Mouse (Mus musculus): Measurements from ENCODE around the gene Kmt2d. TPM values are rescaled to one million over a fixed set of nuclear protein-coding genes. Genes with fewer than 3 reads are reported as not detected.

Kmt2d gene
- total and polyA plus RNA-seq, 3 experiments: 22.1 to 150 (median 57.8) TPM

- ATAC-seq (ENCODE audit: extremely low read depth, insufficient number of reproducible peaks, low FRiP score, poor library complexity, severe bottlenecking) (no peak), DNase-seq (ENCODE audit: low spot score) (no peak)
- TF ChIP-seq CTCF (IDR thresholded peaks at IDR 0.05; ENCODE audit: low read depth, low read length): no peak
- TF ChIP-seq GATA2 (IDR thresholded peaks at IDR 0.05; ENCODE audit: borderline replicate concordance, low read depth, low read length): no peak
- H3K4me1 ChIP-seq (ENCODE audit: insufficient read depth, low read depth, low read length): peaks cover 51% of the 10 kb centered on the region
- H3K36me3 ChIP-seq (replicated peaks): no peaks in the 10 kb centered on the region
- peak overlapping the region; percentile 45; the same call in 1 of the 2 replicates for H3K4me3 ChIP-seq (ENCODE audit: low read depth, low read length)
- peaks cover 7% of the 10 kb centered on the region for H3K9me3 ChIP-seq (replicated peaks)
- peaks cover 72% of the 10 kb centered on the region for H3K27me3 ChIP-seq (ENCODE audit: insufficient read depth, low read length)
Observed at GRCm38 (mm10) chr15:98894746-98895634, 24.0 kb upstream of the Kmt2d start.

DNA sequence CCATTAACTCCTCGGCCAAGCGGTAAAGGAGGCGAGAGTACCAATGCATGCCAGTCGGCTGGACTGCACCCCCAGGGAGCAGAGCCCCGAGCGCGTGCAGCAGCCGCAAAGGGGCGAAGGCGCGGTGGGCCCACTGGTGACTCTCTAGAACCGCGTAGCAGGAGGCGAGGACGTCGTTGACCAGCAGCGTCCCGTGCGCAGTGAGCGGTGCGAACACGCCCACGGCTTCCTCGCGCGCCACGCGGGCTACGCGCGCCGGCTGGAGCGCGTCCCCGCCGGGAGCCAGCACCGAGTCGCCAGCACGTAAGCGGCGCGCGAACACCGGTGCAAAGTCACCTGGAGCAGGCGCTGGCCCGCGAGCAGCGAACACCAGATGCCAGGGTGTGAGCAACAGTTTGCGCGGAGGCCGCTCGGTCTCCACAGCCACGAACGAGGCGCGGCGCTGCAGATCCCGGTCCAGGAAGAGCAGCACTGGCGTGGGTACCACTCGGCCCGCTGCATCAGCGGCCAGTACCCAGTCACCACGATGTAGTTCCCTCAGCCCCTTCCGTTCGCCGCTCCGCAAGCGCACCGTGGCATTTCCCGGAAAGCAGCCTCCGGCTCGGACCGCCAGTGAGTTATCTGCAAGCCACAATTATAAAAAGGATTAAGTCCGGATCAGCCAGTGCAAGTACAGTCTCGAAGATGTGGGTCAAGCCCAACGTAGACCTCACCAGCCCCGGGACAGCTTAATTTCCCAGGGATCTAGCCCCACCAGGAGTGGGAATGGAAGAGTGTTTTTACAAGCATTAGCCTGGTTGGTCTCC, 23.1 kb upstream of the Kmt2d start, which contains the start of gene Rhebl1:
Rhebl1 (minus strand) TSS at position 601 of the 806 bp plus-strand sequence.
- no peaks in the 10 kb centered on the region for H3K36me3 ChIP-seq (replicated peaks)
- DNase-seq (ENCODE audit: low spot score) (no peak), ATAC-seq (ENCODE audit: extremely low read depth, insufficient number of reproducible peaks, low FRiP score, poor library complexity, severe bottlenecking) (no peak)
- TF ChIP-seq TAL1 (conservative IDR thresholded peaks at IDR 0.05; ENCODE audit: low read depth, low read length): no peak
- no peak for TF ChIP-seq POLR2AphosphoS5 (IDR thresholded peaks at IDR 0.05; ENCODE audit: insufficient replicate concordance, low read depth, low read length)
- no peak for TF ChIP-seq GATA1 (IDR thresholded peaks at IDR 0.05; ENCODE audit: borderline replicate concordance, low read length)
- no peak for TF ChIP-seq GATA2 (IDR thresholded peaks at IDR 0.05; ENCODE audit: borderline replicate concordance, low read depth, low read length)
- no peak for TF ChIP-seq CTCF (IDR thresholded peaks at IDR 0.05; ENCODE audit: low read depth, low read length)
- H3K27me3 ChIP-seq (ENCODE audit: insufficient read depth, low read length): peaks cover 66% of the 10 kb centered on the region
- peaks cover 51% of the 10 kb centered on the region for H3K4me1 ChIP-seq (ENCODE audit: insufficient read depth, low read depth, low read length)
- H3K9me3 ChIP-seq (replicated peaks): peaks cover 7% of the 10 kb centered on the region
- peak within 1 kb of the TSS; percentile 50 for H3K4me3 ChIP-seq (ENCODE audit: low read depth, low read length)

- Histone ChIP-seq H3K4me1 (ENCODE audit: insufficient read depth, low read depth, low read length) (peaks cover 45% of the 10 kb centered on the region), H3K9me3 (replicated peaks) (peaks cover 7% of the 10 kb centered on the region), H3K27me3 (ENCODE audit: insufficient read depth, low read length) (peaks cover 57% of the 10 kb centered on the region), H3K36me3 (replicated peaks) (no peaks in the 10 kb centered on the region), H3K4me3 (ENCODE audit: low read depth, low read length) (no peak overlapping the region)
- DNase-seq (ENCODE audit: low spot score) (no peak), ATAC-seq (ENCODE audit: extremely low read depth, insufficient number of reproducible peaks, low FRiP score, poor library complexity, severe bottlenecking) (no peak)
- TF ChIP-seq CTCF (IDR thresholded peaks at IDR 0.05; ENCODE audit: low read depth, low read length) (no peak), GATA2 (IDR thresholded peaks at IDR 0.05; ENCODE audit: borderline replicate concordance, low read depth, low read length) (no peak), GATA1 (IDR thresholded peaks at IDR 0.05; ENCODE audit: borderline replicate concordance, low read length) (no peak), POLR2AphosphoS5 (IDR thresholded peaks at IDR 0.05; ENCODE audit: insufficient replicate concordance, low read depth, low read length) (no peak), TAL1 (conservative IDR thresholded peaks at IDR 0.05; ENCODE audit: low read depth, low read length) (no peak)
Observed at GRCm38 (mm10) chr15:98893036-98893435, 22.0 kb upstream of the Kmt2d start.

- DNase-seq (ENCODE audit: low spot score) (peak; percentile 63), ATAC-seq (ENCODE audit: extremely low read depth, insufficient number of reproducible peaks, low FRiP score, poor library complexity, severe bottlenecking) (peak; percentile 40)
- no peak overlapping the region for H3K4me3 ChIP-seq (ENCODE audit: low read depth, low read length)
- H3K4me1 ChIP-seq (ENCODE audit: insufficient read depth, low read depth, low read length): peaks cover 42% of the 10 kb centered on the region
- no peaks in the 10 kb centered on the region for H3K36me3 ChIP-seq (replicated peaks)
- TF ChIP-seq CTCF (IDR thresholded peaks at IDR 0.05; ENCODE audit: low read depth, low read length): peak; percentile 39; the same call in 1 of the 2 replicates
- TF ChIP-seq GATA2 (IDR thresholded peaks at IDR 0.05; ENCODE audit: borderline replicate concordance, low read depth, low read length): no peak
- peaks cover 50% of the 10 kb centered on the region for H3K27me3 ChIP-seq (ENCODE audit: insufficient read depth, low read length)
- H3K9me3 ChIP-seq (replicated peaks): peaks cover 7% of the 10 kb centered on the region
Observed at GRCm38 (mm10) chr15:98891907-98892606, 21.1 kb upstream of the Kmt2d start.

GRCm38 (mm10) chr15:98891198-98891742, 20.3 kb upstream of the Kmt2d start:
- Histone ChIP-seq H3K36me3 (replicated peaks) (no peaks in the 10 kb centered on the region), H3K4me3 (ENCODE audit: low read depth, low read length) (no peak overlapping the region), H3K4me1 (ENCODE audit: insufficient read depth, low read depth, low read length) (peaks cover 39% of the 10 kb centered on the region), H3K9me3 (replicated peaks) (peaks cover 7% of the 10 kb centered on the region), H3K27me3 (ENCODE audit: insufficient read depth, low read length) (peaks cover 49% of the 10 kb centered on the region)
- TF ChIP-seq GATA1 (IDR thresholded peaks at IDR 0.05; ENCODE audit: borderline replicate concordance, low read length) (no peak), CTCF (IDR thresholded peaks at IDR 0.05; ENCODE audit: low read depth, low read length) (no peak), TAL1 (conservative IDR thresholded peaks at IDR 0.05; ENCODE audit: low read depth, low read length) (no peak), GATA2 (IDR thresholded peaks at IDR 0.05; ENCODE audit: borderline replicate concordance, low read depth, low read length) (no peak), POLR2AphosphoS5 (IDR thresholded peaks at IDR 0.05; ENCODE audit: insufficient replicate concordance, low read depth, low read length) (no peak)
- ATAC-seq (ENCODE audit: extremely low read depth, insufficient number of reproducible peaks, low FRiP score, poor library complexity, severe bottlenecking): no peak
- DNase-seq (ENCODE audit: low spot score): no peak
